8 mouse cellular contexts compared by ENCODE assay signal in the genomic region with DNA sequence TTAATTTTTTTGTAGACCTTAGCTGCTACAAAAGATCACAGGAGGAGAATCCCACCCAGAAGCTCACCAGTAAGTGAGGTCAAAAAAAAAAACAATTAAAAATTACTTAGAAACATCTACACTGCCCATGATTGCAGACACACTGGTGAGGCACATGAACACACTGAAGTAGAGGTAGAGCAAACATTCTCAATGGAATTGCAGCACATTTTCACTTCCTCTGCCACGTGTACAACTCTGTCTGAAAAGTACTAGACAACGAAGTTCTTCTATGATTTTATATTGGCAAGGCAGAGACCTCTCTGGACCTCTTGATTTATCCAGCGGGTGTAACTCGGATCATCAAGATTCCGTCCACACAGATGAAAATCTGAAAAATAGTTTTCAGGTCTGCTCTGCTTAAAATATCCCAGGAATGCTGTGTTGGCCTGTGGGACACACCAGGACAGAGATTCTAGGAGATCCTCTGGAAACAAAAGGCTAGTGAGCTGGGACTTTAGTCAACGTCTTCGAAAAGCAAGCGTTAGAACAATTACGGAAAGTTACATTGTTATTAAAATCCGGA. TPM values are rescaled to one million over a fixed set of nuclear protein-coding genes. Genes with fewer than 3 reads are reported as not detected.
DNase-seq lines count a peak whose midpoint lies in the region; ATAC-seq and TF ChIP-seq lines count a peak whose summit lies in the region.

No protein-coding gene starts in this region.

- peak overlapping the region; percentile 83 for H3K4me2 ChIP-seq in lung, embryonic 14.5 days
- peak overlapping the region; percentile 71 for H3K4me2 ChIP-seq in embryonic facial prominence, embryonic 13.5 days
- peak overlapping the region; percentile 66 for H3K4me2 ChIP-seq in intestine, embryonic 16.5 days (ENCODE audit: low read depth, low read length)
- H3K4me2 ChIP-seq in neural tube, embryonic 14.5 days (ENCODE audit: low read depth, low read length), result peak overlapping the region; percentile 44

- peak overlapping the region; percentile 83 for H3K4me3 ChIP-seq in lung, embryonic 14.5 days (ENCODE audit: low read depth, low read length)
- peak overlapping the region; percentile 90 for H3K4me3 ChIP-seq in embryonic facial prominence, embryonic 13.5 days
- peak overlapping the region; percentile 91 for H3K4me3 ChIP-seq in intestine, embryonic 16.5 days (ENCODE audit: low read length)
- H3K4me3 ChIP-seq in neural tube, embryonic 14.5 days (ENCODE audit: low read depth, low read length), result peak overlapping the region; percentile 83; the same call in 1 of the 2 replicates

- DNase-seq in lung, embryonic 14.5 days, result peak; percentile 40
- DNase-seq in lung, postnatal 14 days, result no peak
- no peak for DNase-seq in thymus, adult 18-20 months
- DNase-seq in spleen, postnatal 4 days (ENCODE audit: low spot score in 2 of 2), result no peak
- DNase-seq in ovary, postnatal 14 days (ENCODE audit: low spot score), result no peak

- H3K4me1 ChIP-seq in lung, embryonic 14.5 days (ENCODE audit: insufficient read depth), result peaks cover 4% of the 10 kb centered on the region; the same call in 1 of the 2 replicates
- peaks cover 16% of the 10 kb centered on the region for H3K4me1 ChIP-seq in embryonic facial prominence, embryonic 13.5 days
- H3K4me1 ChIP-seq in intestine, embryonic 16.5 days (ENCODE audit: control insufficient read depth, insufficient read depth, low read length), result peaks cover 16% of the 10 kb centered on the region
- peaks cover 7% of the 10 kb centered on the region for H3K4me1 ChIP-seq in neural tube, embryonic 14.5 days (ENCODE audit: control insufficient read depth, insufficient read depth, low read length)

- no peak for TF ChIP-seq CTCF in lung, embryonic 14.5 days (IDR thresholded peaks at IDR 0.05; ENCODE audit: low read depth)

- no peak for ATAC-seq in lung, embryonic 14.5 days (ENCODE audit: insufficient read depth)
- ATAC-seq in embryonic facial prominence, embryonic 13.5 days (ENCODE audit: insufficient number of reproducible peaks, insufficient read depth, low FRiP score, low TSS enrichment, low read depth), result no peak
- ATAC-seq in intestine, embryonic 16.5 days, result no peak
- no peak for ATAC-seq in neural tube, embryonic 14.5 days (ENCODE audit: low read depth)

- H3K9ac ChIP-seq in lung, embryonic 14.5 days, result peak overlapping the region; percentile 91
- H3K9ac ChIP-seq in embryonic facial prominence, embryonic 13.5 days, result peak overlapping the region; percentile 96
- peak overlapping the region; percentile 96 for H3K9ac ChIP-seq in intestine, embryonic 16.5 days (ENCODE audit: low read depth, low read length)
- H3K9ac ChIP-seq in neural tube, embryonic 14.5 days (replicated peaks; ENCODE audit: low read depth, low read length), result no peak overlapping the region

- no peaks in the 10 kb centered on the region for H3K9me3 ChIP-seq in lung, embryonic 14.5 days (ENCODE audit: low read depth, low read length)
- H3K9me3 ChIP-seq in embryonic facial prominence, embryonic 13.5 days, result no peaks in the 10 kb centered on the region
- H3K9me3 ChIP-seq in intestine, embryonic 16.5 days (ENCODE audit: control insufficient read depth, low read length), result no peaks in the 10 kb centered on the region
- H3K9me3 ChIP-seq in neural tube, embryonic 14.5 days (ENCODE audit: control insufficient read depth, low read length), result no peaks in the 10 kb centered on the region

- H3K27ac ChIP-seq in lung, embryonic 14.5 days (ENCODE audit: low read depth), result peak overlapping the region; percentile 47; the same call in 1 of the 2 replicates
- H3K27ac ChIP-seq in embryonic facial prominence, embryonic 13.5 days, result peak overlapping the region; percentile 94; the same call in 1 of the 2 replicates
- no peak overlapping the region for H3K27ac ChIP-seq in intestine, embryonic 16.5 days (ENCODE audit: low read length)
- no peak overlapping the region for H3K27ac ChIP-seq in neural tube, embryonic 14.5 days (ENCODE audit: low read depth, low read length)

- H3K36me3 ChIP-seq in lung, embryonic 14.5 days (ENCODE audit: insufficient read depth), result no peaks in the 10 kb centered on the region
- H3K36me3 ChIP-seq in embryonic facial prominence, embryonic 13.5 days, result peaks cover 13% of the 10 kb centered on the region; the same call in 1 of the 2 replicates
- H3K36me3 ChIP-seq in intestine, embryonic 16.5 days (ENCODE audit: control insufficient read depth, insufficient read depth, low read length), result no peaks in the 10 kb centered on the region
- no peaks in the 10 kb centered on the region for H3K36me3 ChIP-seq in neural tube, embryonic 14.5 days (ENCODE audit: control insufficient read depth, insufficient read depth, low read length)

- 32% methylated on average over 10 of the region's 10 CpGs for WGBS in lung, embryonic 14.5 days
- WGBS in embryonic facial prominence, embryonic 13.5 days, result 33% methylated on average over 10 of the region's 10 CpGs
- 37% methylated on average over 10 of the region's 10 CpGs for WGBS in intestine, embryonic 16.5 days
- 45% methylated on average over 10 of the region's 10 CpGs for WGBS in neural tube, embryonic 14.5 days

- H3K27me3 ChIP-seq in lung, embryonic 14.5 days (ENCODE audit: insufficient read depth, low read length), result no peaks in the 10 kb centered on the region
- no peaks in the 10 kb centered on the region for H3K27me3 ChIP-seq in embryonic facial prominence, embryonic 13.5 days
- H3K27me3 ChIP-seq in intestine, embryonic 16.5 days (replicated peaks; ENCODE audit: control insufficient read depth, insufficient read depth, low read length), result no peaks in the 10 kb centered on the region
- no peaks in the 10 kb centered on the region for H3K27me3 ChIP-seq in neural tube, embryonic 14.5 days (ENCODE audit: control insufficient read depth, insufficient read depth, low read length)

RNA-seq across cellular contexts. Expression of a gene that starts 1.0 kb away (rescaled TPM):
- polyA plus RNA-seq in lung, embryonic 14.5 days (2014; fragmentation: Nextera tagmentation; extraction: Ambion mirVana), result 15.9 and 16.0 TPM in 2 replicates
- 29.6 and 32.1 TPM in 2 replicates for polyA plus RNA-seq in embryonic facial prominence, embryonic 13.5 days (2015; fragmentation: Nextera tagmentation; extraction: Ambion mirVana)
- polyA plus RNA-seq in intestine, embryonic 16.5 days (2015; fragmentation: Nextera tagmentation; extraction: Ambion mirVana), result 8.0 and 9.0 TPM in 2 replicates
- polyA plus RNA-seq in neural tube, embryonic 14.5 days (2014; fragmentation: Nextera tagmentation; extraction: Ambion mirVana), result 21.2 and 22.7 TPM in 2 replicates

Comparison
In these comparisons a context has a peak if more than half of its experiments do, and no peak if none do; other contexts are left out.
1. H3K27ac ChIP-seq: peak in lung, embryonic 14.5 days (single experiment) and embryonic facial prominence, embryonic 13.5 days (single experiment); none in intestine, embryonic 16.5 days (single experiment) and neural tube, embryonic 14.5 days (single experiment).
2. Peak in every context shown above with its lines, with median percentiles within 50 percentile points of each other: H3K4me2 ChIP-seq and H3K4me3 ChIP-seq.